Mouse (Mus musculus) myocyte (in vitro differentiated cells): ENCODE measurements around the gene Kntc1.

ENCODE experiments used
- MAX ChIP-seq: IDR thresholded peaks from one replicate; pipeline ENCODE4 v1.6.1; 2011; ENCODE audit warnings: low read depth, mild to moderate bottlenecking, control low read depth
- POLR2A ChIP-seq: IDR thresholded peaks from one replicate; pipeline ENCODE4 v1.6.1; 2011; ENCODE audit warnings: low read depth, mild to moderate bottlenecking, control low read depth, moderate library complexity; ENCODE audit not compliant: insufficient read length
- REST ChIP-seq: IDR thresholded peaks from one replicate; pipeline ENCODE4 v1.6.1; 2011; ENCODE audit warnings: mild to moderate bottlenecking, control low read depth, moderate library complexity; ENCODE audit not compliant: insufficient read depth, insufficient read length
- USF1 ChIP-seq: IDR thresholded peaks from one replicate; pipeline ENCODE4 v1.6.1; 2011; ENCODE audit warnings: low read depth, mild to moderate bottlenecking, control low read depth, moderate library complexity

DNA sequence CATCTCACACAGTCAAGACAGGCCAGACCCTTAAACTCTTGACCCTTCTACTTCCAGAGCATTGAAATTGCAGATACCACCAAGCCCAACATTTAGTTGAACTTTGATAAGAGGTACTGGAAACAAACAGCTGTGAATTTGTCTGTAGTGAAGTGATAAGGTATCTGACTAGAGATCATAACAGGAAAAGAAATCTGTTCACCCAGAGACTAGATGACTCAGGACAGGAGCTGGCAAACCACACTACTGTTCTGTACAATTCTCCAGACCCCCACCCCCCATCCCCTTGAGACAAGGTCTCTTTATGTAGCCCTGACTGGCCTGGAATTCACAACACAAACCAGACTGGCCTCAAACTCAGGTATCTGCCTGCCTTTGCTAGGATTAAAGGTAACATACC lies 3.3 kb upstream of the Kntc1 start:
- TF ChIP-seq USF1 (no peak), POLR2A (no peak), MAX (no peak), REST (no peak)
